Mouse (Mus musculus): ENCODE measurements around the gene Nek7. TPM values are rescaled to one million over a fixed set of nuclear protein-coding genes. Genes with fewer than 3 reads are reported as not detected.

Gene Nek7
- total and polyA plus RNA-seq, 3 experiments = 6.3 to 52.8 (median 49.2) TPM

GRCm38 (mm10) chr1:138510566-138510965, 109.4 kb downstream of the Nek7 start:
- peak; percentile 76 for DNase-seq

GRCm38 (mm10) chr1:138507446-138508043, 112.4 kb downstream of the Nek7 start:
- no peak for DNase-seq

DNA sequence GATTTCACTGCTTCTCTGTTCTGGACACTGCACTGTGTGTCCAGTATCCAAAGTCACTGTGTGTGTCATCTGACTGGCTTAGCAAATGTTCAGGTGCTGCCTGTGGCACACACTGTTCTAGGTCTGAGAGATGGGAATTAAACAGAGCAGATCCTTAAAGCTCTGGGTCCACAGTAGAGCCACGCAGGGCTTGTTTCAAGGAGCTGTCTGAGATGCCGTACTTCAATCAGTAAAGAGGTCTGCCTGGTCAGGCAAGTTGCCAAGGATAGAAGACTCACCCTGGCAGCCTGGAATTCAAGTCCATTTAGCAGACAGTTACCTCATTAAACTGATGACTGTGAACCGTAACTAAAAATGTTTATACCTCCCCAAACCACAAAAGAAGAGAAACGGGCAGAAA, 112.9 kb downstream of the Nek7 start:
- DNase-seq = peak; percentile 68

- DNase-seq = no peak
Observed at GRCm38 (mm10) chr1:138504228-138504627, 115.7 kb downstream of the Nek7 start.

DNA sequence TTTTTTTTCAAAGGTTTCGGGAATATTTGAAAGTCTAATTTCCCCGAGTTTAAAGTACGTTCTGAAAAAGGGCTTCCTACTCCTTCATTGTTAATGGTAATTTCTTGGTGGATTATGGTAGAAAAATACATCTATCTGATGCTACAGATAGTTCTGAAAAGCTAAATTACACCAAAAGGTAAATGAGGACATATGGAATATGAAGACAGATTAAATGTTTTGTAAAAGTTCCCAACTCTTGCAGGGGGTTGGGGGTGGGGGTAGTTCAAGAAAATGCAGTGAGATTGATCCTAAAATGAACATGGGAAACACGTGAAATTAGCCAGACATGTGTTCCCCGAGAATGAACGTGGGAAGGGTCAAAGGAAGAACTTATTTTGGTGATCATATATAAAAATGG, 119.2 kb downstream of the Nek7 start:
- DNase-seq = no peak

DNA sequence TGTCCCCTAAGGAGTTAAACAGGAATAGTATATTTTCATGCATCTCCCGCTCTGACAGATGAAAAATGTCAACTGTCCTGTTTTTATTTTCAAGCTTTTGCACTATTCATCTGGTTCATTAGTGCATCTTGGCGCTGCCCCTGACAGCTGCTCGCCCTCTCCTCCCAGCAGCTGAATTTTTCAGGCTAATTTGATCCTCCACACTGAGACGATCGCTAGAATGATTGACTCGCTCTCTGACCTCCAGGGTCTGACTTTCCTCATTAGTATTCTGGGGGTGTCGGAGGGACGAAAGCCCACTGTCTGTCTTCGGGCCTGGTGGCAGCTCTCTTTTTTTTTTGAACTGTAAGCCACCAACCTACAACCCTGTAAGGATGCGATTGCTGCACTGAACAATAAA, 119.8 kb downstream of the Nek7 start:
- DNase-seq = no peak

DNA sequence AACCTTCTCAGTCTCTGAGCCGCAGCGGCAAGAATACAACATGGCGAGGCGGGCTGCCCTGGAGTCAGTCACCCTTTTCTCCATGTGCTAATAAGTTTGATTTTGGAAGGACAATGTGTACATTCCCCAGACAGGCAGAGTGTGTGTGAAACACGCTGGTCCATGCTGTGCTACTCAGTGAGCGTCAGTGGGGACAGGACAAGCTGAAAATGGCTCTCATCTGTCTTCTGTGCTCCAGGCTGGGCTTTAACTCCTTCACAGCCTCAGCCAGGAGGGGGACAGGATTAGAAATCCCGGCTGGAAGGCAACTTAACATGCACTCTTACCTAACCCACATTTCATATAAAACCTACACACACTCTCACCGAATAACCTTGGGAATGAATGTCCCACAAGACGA, 120.5 kb downstream of the Nek7 start:
- DNase-seq = no peak

- no peak for DNase-seq
Observed at GRCm38 (mm10) chr1:138491382-138492097, 128.4 kb downstream of the Nek7 start.

GRCm38 (mm10) chr1:138487569-138487968, 132.4 kb downstream of the Nek7 start:
- no peak for DNase-seq

DNA sequence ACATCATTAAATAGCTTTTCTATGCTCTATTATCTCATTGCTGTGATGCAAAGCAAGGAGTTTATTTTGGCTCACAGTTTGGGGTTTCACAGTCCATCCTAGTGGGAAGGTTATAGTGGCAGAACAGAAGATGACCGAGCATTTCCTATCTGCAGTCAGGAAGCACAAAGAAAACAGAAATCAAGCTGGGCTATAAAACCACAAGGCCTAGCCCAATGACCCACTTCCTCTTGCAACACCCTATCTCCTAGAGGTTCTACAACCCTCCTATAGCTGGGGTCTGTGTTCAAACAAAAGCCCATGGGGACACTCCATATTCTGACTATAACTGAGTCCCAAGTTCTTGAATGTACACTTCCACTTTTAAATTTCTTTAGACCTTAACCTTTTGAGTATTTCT, 139.2 kb downstream of the Nek7 start:
- DNase-seq = no peak

DNA sequence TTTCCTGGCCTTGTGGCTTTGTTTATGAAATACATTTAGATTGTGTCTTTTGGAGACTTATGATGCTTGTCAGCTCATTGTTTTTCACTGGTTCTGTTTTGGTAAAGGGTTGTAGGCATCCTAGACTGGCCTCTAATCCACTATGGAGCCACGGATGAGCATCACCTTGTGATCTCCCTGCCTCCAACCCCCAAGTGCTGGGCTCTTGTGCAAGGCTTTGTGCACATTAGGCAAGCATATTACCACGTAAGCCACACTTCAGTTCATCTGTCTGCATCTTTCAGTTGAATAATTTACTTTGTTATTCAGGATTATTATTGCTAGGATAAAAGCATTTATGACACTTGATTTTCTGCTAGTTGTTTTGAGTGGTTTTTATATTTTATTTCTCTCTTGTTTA, 154.6 kb downstream of the Nek7 start:
- no peak for DNase-seq

- no peak for DNase-seq
Observed at GRCm38 (mm10) chr1:138461425-138461824, 158.5 kb downstream of the Nek7 start.

DNA sequence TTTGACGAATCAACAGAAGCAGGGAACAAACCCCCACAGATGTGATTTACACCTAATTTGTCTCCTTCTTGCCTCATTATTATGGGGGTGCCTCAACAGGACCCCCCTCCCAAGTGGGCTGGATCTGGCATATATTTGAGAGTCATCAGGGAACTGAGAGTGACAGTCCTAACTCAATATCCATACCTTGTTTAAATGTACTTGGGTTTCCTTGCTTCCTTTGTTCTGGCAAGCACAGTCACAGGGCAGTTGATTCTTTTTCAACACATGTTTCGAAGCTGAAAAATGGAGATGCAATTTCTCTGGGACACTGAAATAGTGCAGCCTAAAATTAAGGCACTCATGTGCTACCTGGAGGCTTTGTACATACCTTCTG, 170.5 kb downstream of the Nek7 start:
- no peak for DNase-seq

GRCm38 (mm10) chr1:138448635-138449475, 171.1 kb downstream of the Nek7 start:
- DNase-seq = no peak

GRCm38 (mm10) chr1:138446846-138447245, 173.1 kb downstream of the Nek7 start:
- DNase-seq = peak; percentile 30

Other genes with a start within 250 kb of the Nek7 start
- gene Lhx9, start 228.4 kb upstream of the Nek7 start, total RNA-seq (2021) = not detected
- 0.09 TPM in 1 of 2 replicates, not detected in the other for gene Lhx9, start 228.4 kb upstream of the Nek7 start, polyA plus RNA-seq (2012; rRNA removed)
- 10 to 100 TPM; 13.1 to 18.2 TPM for gene 2310009B15Rik, start 236.7 kb upstream of the Nek7 start, total RNA-seq (2021)
- gene 2310009B15Rik, start 236.7 kb upstream of the Nek7 start, polyA plus RNA-seq (2012; rRNA removed) = 35.0 and 45.3 TPM in 2 replicates

Data from adrenal gland, adult 2 months (tissue).